Mouse (Mus musculus): ENCODE data around the gene Espn. TPM values are rescaled to one million over a fixed set of nuclear protein-coding genes. Genes with fewer than 3 reads are reported as not detected.
A peak's percentile ranks its signal among the peaks of the same experiment; 100 is the strongest.

Gene Espn
- total RNA-seq, 4 experiments from 2014 or later: 2.1 to 6.0 (median 4.4) TPM

DNA sequence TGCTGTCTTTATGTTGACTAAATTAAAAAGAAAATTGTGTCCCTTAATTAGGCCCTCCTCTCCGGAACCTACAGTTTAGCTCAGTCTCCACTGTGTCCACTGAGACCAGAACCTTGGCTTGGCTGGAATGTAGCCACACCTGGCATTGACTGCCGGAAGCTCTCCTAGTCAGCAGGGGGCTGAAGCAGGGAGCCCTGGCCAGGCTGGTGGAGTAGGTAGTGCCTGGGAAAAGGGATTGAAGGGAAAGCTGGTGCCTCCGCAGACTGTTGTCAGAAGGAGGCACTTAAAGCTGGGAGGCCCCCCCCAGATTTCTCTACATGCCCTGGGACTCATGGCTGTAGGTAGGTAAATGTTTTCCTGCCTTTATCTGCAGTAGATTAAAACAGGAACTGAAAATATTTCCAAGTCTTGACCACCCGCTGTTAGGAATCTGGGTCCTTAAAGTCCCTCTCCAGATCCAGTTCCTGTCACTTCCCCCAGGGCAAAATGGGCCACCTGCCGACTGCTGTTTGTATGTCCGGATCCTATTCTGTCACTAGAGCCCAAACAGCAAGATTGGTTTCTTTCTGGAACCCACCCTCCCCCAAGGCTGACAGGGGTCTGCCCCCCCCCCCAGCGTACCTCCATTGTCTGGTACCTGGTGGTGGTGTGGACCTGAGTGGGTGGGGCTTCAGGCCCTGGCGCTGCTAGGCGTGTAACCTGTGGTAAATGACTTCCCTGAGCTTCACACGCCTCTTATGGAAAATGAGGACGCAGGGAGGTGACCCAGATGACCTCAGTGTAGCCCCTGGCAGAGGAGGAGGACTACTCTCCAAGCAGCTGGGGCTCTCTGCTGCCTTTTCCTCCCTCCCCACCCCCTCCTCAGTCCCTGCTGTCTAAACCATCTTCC, 54.0 kb downstream of the Espn start:
- DNase-seq: no peak

- DNase-seq: no peak
Observed at GRCm38 (mm10) chr4:152096927-152097326, 55.2 kb downstream of the Espn start.

DNA sequence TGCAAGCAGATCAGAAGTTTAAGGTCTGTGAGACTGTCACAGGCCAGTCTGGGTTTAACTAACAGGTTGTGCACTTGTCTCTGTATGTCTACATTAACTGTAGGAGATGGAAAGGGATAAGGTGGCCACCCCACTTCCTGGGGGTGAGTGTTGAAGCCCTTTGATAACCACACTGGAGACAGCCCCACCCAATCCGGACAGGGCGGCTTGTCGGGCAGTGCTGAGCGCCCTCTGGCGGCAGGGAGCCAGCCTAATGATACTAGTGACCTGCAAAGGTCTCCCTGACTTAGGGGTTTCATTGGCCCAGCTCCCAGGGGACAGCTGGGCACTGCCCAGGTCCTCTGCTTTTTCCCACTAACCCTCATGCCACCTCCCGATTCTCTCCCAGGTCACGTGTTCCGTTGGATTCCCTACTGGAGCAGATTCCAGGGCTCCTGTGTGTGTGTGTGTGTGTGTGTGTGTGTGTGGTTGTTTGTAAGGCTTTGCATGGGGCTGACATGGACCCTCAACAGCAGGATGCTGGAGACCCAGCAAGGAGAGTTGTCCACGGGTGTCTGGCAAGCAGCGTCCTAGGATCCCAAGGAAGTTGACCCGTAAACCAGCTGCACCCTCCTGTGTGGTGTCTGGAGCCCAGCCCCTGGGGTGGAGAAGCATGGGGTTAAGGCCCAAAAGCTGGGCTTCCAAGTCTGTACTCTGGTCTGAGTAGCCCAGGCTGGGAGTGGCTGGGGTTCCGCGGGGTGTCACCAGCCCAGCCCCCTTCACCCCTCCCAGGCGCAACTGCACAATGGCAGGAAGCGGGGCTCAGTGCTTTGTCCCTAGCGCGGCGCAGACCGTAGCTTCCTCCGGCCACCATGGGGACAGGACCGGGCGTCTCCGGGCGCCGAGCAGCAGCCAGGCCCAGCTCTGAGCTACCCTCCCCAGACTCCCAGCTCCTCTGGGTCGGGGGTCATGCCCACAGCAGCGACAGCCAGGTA, 55.9 kb downstream of the Espn start:
- peak; percentile 62 for DNase-seq

- no peak for DNase-seq
Observed at GRCm38 (mm10) chr4:152094233-152094632, 57.9 kb downstream of the Espn start.

- DNase-seq: no peak
Observed at GRCm38 (mm10) chr4:152092751-152093293, 59.3 kb downstream of the Espn start.

- DNase-seq: no peak
Observed at GRCm38 (mm10) chr4:152090191-152090590, 62.0 kb downstream of the Espn start.

GRCm38 (mm10) chr4:152088556-152089120, 63.5 kb downstream of the Espn start:
- no peak for DNase-seq

DNA sequence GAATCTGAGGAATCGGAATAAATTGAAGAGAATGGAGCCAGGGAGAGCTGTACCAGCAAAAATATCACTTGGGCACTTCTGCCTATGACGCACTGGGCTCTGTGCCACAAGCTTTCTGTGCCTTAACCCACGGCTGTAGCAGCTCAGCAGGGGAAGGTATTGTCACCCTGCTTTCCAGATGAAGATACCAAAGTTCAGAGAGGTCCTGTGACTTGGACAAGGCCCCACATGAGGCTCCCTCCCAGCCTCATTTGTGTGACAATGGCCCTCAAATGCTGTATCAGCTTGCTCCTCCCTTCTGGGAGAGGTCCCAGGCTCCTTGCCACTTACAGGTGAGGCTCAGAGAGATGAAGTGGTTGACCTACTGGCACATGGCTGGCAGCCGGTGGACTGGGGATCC, 64.0 kb downstream of the Espn start:
- no peak for DNase-seq

GRCm38 (mm10) chr4:152087211-152088081, 64.7 kb downstream of the Espn start:
- DNase-seq: no peak

GRCm38 (mm10) chr4:152086505-152087210, 65.5 kb downstream of the Espn start:
- no peak for DNase-seq

- DNase-seq: no peak
Observed at GRCm38 (mm10) chr4:152084616-152085015, 67.6 kb downstream of the Espn start.

GRCm38 (mm10) chr4:152083611-152084220, 68.5 kb downstream of the Espn start:
- no peak for DNase-seq

- no peak for DNase-seq
Observed at GRCm38 (mm10) chr4:152079931-152080330, 72.2 kb downstream of the Espn start.

GRCm38 (mm10) chr4:152079261-152079660, 72.9 kb downstream of the Espn start:
- DNase-seq: no peak

- no peak for DNase-seq
Observed at GRCm38 (mm10) chr4:152078105-152078530, 74.1 kb downstream of the Espn start.

- DNase-seq: no peak
Observed at GRCm38 (mm10) chr4:152077191-152077590, 75.0 kb downstream of the Espn start.

- no peak for DNase-seq
Observed at GRCm38 (mm10) chr4:152074548-152074947, 77.6 kb downstream of the Espn start.

DNA sequence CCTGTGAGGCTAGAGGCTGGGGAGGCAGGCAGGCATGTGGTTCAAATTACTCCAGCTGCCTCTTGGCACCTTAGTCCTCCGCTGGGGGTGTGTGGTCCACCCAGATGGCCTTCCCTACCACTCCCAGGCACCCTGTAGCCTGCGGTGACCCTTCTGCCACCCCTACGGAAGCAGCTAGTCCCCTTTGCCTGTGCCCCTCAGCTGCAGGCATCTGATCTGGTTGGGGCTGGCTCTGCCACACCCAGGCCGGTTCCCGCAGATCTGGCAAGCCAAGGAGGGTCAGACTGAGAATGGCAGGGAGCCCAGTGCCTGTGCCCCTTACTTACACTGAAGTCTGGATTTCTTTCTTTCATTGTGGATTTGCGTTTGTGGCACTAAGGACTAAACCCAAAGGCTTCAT, 78.5 kb downstream of the Espn start:
- DNase-seq: no peak

- no peak for DNase-seq
Observed at GRCm38 (mm10) chr4:152072655-152073054, 79.5 kb downstream of the Espn start.

- DNase-seq: no peak
Observed at GRCm38 (mm10) chr4:152072121-152072601, 80.0 kb downstream of the Espn start, which contains the start of gene Plekhg5. Gene Plekhg5, plus strand, starts transcription at chr4:152072498.
